Mouse (Mus musculus) CH12.LX (cell line): ENCODE results near the gene Gm30302. TPM values are rescaled to one million over a fixed set of nuclear protein-coding genes. Genes with fewer than 3 reads are reported as not detected.

ENCODE experiments used
- DNase-seq: peaks from one replicate; pipeline ENCODE4 v3.0.0-alpha.2; 2013; ENCODE audit errors: extremely low read depth
- H3K27ac ChIP-seq: 2 replicates; pipeline ENCODE4 v1.5.1; 2012; ENCODE audit warnings: low read depth, mild to moderate bottlenecking, control low read depth, moderate library complexity; ENCODE audit not compliant: insufficient read depth
- H3K27me3 ChIP-seq: replicated peaks from 2 replicates; pipeline ENCODE3; 2012; ENCODE audit warnings: inconsistent platforms
- H3K36me3 ChIP-seq, 2 experiments: replicated peaks in 1 of 2; 2 replicates each; pipeline versions ENCODE3 to v1.6.1; 2012; ENCODE audit warnings: inconsistent platforms in 1 of 2, low read length in 1 of 2, mild to moderate bottlenecking in 1 of 2, mixed read lengths in 1 of 2, moderate library complexity in 1 of 2; ENCODE audit not compliant: control insufficient read depth in 1 of 2, insufficient read depth in 1 of 2
- H3K4me1 ChIP-seq, 2 experiments: 2 replicates each; pipeline ENCODE4 v1.6.1; 2012; ENCODE audit warnings: inconsistent platforms in 1 of 2, moderate library complexity in 1 of 2; ENCODE audit not compliant: insufficient read depth in 2 of 2, control insufficient read depth in 1 of 2
- H3K4me2 ChIP-seq: 2 replicates; pipeline ENCODE4 v1.6.1; 2012; ENCODE audit warnings: low read depth, mild to moderate bottlenecking, control low read depth; ENCODE audit not compliant: poor library complexity, insufficient read depth, severe bottlenecking
- H3K4me3 ChIP-seq, 3 experiments: fragments of 150-350 bp in 1 of 3; sonication (generic) in 1 of 3; replicated peaks in 1 of 3; 2 replicates each; pipeline versions ENCODE3 to v1.5.1; 2011 to 2012; ENCODE audit warnings: low read depth in 2 of 3, low read length in 2 of 3, mild to moderate bottlenecking in 2 of 3, moderate library complexity in 2 of 3, control low read depth in 1 of 3, improper control_type of control experiment in 1 of 3, inconsistent platforms in 1 of 3, mixed read lengths in 1 of 3; ENCODE audit not compliant: poor library complexity in 1 of 3
- H3K79me2 ChIP-seq: replicated peaks from 2 replicates; pipeline ENCODE4 v1.6.1; 2012; ENCODE audit warnings: mild to moderate bottlenecking, moderate library complexity; ENCODE audit not compliant: control insufficient read depth, poor library complexity, insufficient read depth, severe bottlenecking; ENCODE audit errors: extremely low read depth
- H3K9ac ChIP-seq: 2 replicates; pipeline ENCODE4 v1.6.1; 2012; ENCODE audit warnings: low read depth, mild to moderate bottlenecking, control low read depth, moderate library complexity; ENCODE audit not compliant: insufficient read depth
- H3K9me3 ChIP-seq: replicated peaks from 2 replicates; pipeline ENCODE3; 2012; ENCODE audit warnings: low read length, inconsistent platforms, mixed read lengths
- BHLHE40 ChIP-seq: IDR thresholded peaks from 2 replicates; pipeline ENCODE4 v1.6.1; 2011; ENCODE audit warnings: mild to moderate bottlenecking, low read depth, low read length, improper control_type of control experiment
- CHD2 ChIP-seq: IDR thresholded peaks from 2 replicates; pipeline ENCODE4 v1.6.1; 2011; ENCODE audit warnings: low read length, improper control_type of control experiment
- CTCF ChIP-seq, 2 experiments: IDR thresholded peaks in 1 of 2; conservative IDR thresholded peaks in 1 of 2; 2 replicates each; pipeline ENCODE4 v1.5.1; 2011 to 2012; ENCODE audit warnings: low read depth in 2 of 2, low read length in 2 of 2, improper control_type of control experiment in 1 of 2, inconsistent platforms in 1 of 2, mild to moderate bottlenecking in 1 of 2, moderate library complexity in 1 of 2
- HCFC1 ChIP-seq: IDR thresholded peaks from 2 replicates; pipeline ENCODE4 v1.6.1; 2012; ENCODE audit warnings: low read depth, mild to moderate bottlenecking, inconsistent platforms, low read length, improper control_type of control experiment
- JUN ChIP-seq: IDR thresholded peaks from 2 replicates; pipeline ENCODE4 v1.6.1; 2011; ENCODE audit warnings: low read depth, mild to moderate bottlenecking, low read length, improper control_type of control experiment, moderate library complexity; ENCODE audit not compliant: insufficient read depth
- JUND ChIP-seq: conservative IDR thresholded peaks from 2 replicates; pipeline ENCODE4 v1.6.1; 2011; ENCODE audit warnings: low read depth, low read length, improper control_type of control experiment
- KAT2A ChIP-seq: IDR thresholded peaks from 2 replicates; pipeline ENCODE4 v1.6.1; 2012; ENCODE audit warnings: low read length, improper control_type of control experiment, inconsistent platforms; ENCODE audit not compliant: insufficient replicate concordance
- MAFK ChIP-seq: IDR thresholded peaks from 2 replicates; pipeline ENCODE4 v1.6.1; 2011; ENCODE audit warnings: low read length, improper control_type of control experiment; ENCODE audit not compliant: insufficient replicate concordance
- MAZ ChIP-seq: IDR thresholded peaks from 2 replicates; pipeline ENCODE4 v1.6.1; 2012; ENCODE audit warnings: low read depth, mild to moderate bottlenecking, inconsistent platforms, low read length, improper control_type of control experiment, moderate library complexity
- MXI1 ChIP-seq: IDR thresholded peaks from 2 replicates; pipeline ENCODE4 v1.6.1; 2011; ENCODE audit warnings: mild to moderate bottlenecking, low read depth, low read length, improper control_type of control experiment
- NELFE ChIP-seq: IDR thresholded peaks from 2 replicates; pipeline ENCODE4 v1.6.1; 2011; ENCODE audit warnings: low read depth, low read length, improper control_type of control experiment
- NRF1 ChIP-seq: IDR thresholded peaks from 2 replicates; pipeline ENCODE4 v1.6.1; 2014; ENCODE audit warnings: low read depth, mild to moderate bottlenecking, inconsistent platforms, low read length, improper control_type of control experiment, moderate library complexity
- RCOR1 ChIP-seq: conservative IDR thresholded peaks from 2 replicates; pipeline ENCODE4 v1.6.1; 2012; ENCODE audit warnings: low read depth, mild to moderate bottlenecking, inconsistent platforms, low read length, improper control_type of control experiment
- UBTF ChIP-seq: IDR thresholded peaks from 2 replicates; pipeline ENCODE4 v1.6.1; 2012; ENCODE audit warnings: low read depth, mild to moderate bottlenecking, inconsistent platforms, low read length, improper control_type of control experiment, moderate library complexity
- USF1 ChIP-seq: IDR thresholded peaks from 2 replicates; pipeline ENCODE4 v1.6.1; 2014; ENCODE audit warnings: low read depth, mild to moderate bottlenecking, inconsistent platforms, low read length, improper control_type of control experiment
- ZNF384 ChIP-seq: IDR thresholded peaks from 2 replicates; pipeline ENCODE4 v1.6.1; 2012; ENCODE audit warnings: low read depth, low read length, improper control_type of control experiment, inconsistent platforms
- dilution Hi-C: fragments of 300-500 bp; cut with MboI; formaldehyde crosslinking; loops from 2 replicates; pipeline ENCODE4 v1.14.3; 2020; ENCODE audit warnings: low sequenced_read_pairs; ENCODE audit not compliant: extremely low pct_unique_long_range_greater_than_20kb, extremely low pct_ligation_motif_present
- in situ Hi-C: fragments of 300-500 bp; cut with MboI; formaldehyde crosslinking; loops from 3 replicates; pipeline ENCODE4 v1.14.3; 2019; ENCODE audit warnings: low sequenced_read_pairs, low pct_ligation_motif_present, low pct_unique_long_range_greater_than_20kb, mixed read lengths
- polyA plus RNA-seq: library from polyadenylated mRNA; unstranded; fragments of >175 nt; gene quantifications from 2 replicates; pipeline ENCODE4 v1.2.1, GENCODE M21; 2012; ENCODE audit warnings: low read depth; ENCODE audit not compliant: insufficient read length
- total RNA-seq, 2 experiments: library from RNA; depleted of rRNA; stranded (reverse); fragments of 300-350 nt in 1 of 2; fragments of >200 nt in 1 of 2; gene quantifications; 2 replicates each; pipeline ENCODE4 v1.2.3; 2012 to 2014

The Gm30302 gene
- total and polyA plus RNA-seq, 3 experiments, result not detected

GRCm38 (mm10) chr13:49766269-49766668, 32.5 kb downstream of the Gm30302 start:
- Histone ChIP-seq H3K4me2 (no peak overlapping the region), H3K27me3 (no peaks in the 10 kb centered on the region), H3K9ac (no peak overlapping the region), H3K4me3 (no peak overlapping the region), H3K4me1 (peaks cover 0 to 9% of the 10 kb centered on the region in 2 experiments; a peak in 2 of 4 replicates), H3K27ac (no peak overlapping the region), H3K9me3 (no peaks in the 10 kb centered on the region), H3K36me3 (no peaks in the 10 kb centered on the region), H3K79me2 (no peaks in the 10 kb centered on the region)
- DNase-seq, result no peak
- in situ Hi-C loops, result no loop called here
- TF ChIP-seq UBTF (no peak), MAZ (no peak), JUN (no peak), JUND (no peak), USF1 (no peak), CHD2 (no peak), NELFE (no peak), CTCF (conservative IDR thresholded peaks at IDR 0.05 in 1 of 2, IDR thresholded peaks at IDR 0.05 in 1 of 2; ENCODE audit: low read depth in 2 of 2, low read length in 2 of 2) (no peak), MAFK (no peak), NRF1 (no peak), HCFC1 (no peak), BHLHE40 (no peak)
- dilution Hi-C loops, result no loop called here

DNA sequence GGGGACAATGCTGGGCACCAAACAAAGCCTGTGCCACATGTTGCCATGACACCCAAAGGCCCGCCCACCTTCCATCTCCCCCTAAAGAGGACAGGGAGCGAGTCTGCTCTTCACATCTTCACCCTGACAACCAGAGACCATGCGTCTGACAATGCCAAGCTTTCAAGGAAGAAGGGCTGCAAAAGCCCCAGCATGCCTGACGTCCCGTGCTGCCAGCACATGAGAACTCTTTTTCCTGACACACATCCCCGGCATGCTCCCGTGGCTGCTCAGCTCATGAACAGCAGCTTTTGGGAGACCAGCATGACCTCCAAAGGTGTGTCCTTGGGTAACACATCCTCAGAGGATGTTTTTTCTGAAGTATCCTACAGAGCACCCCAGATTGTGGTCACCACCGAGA, 33.5 kb downstream of the Gm30302 start:
- no peak overlapping the region for H3K9ac ChIP-seq
- H3K4me1 ChIP-seq, result peaks cover 0 to 9% of the 10 kb centered on the region in 2 experiments; a peak in 2 of 4 replicates
- in situ Hi-C loops, result no loop called here
- TF ChIP-seq NELFE (no peak), ZNF384 (no peak), MXI1 (no peak), CTCF (conservative IDR thresholded peaks at IDR 0.05 in 1 of 2, IDR thresholded peaks at IDR 0.05 in 1 of 2; ENCODE audit: low read depth in 2 of 2, low read length in 2 of 2) (no peak), KAT2A (no peak), RCOR1 (no peak)
- dilution Hi-C loops, result no loop called here
- H3K4me3 ChIP-seq, result no peak overlapping the region
- H3K27me3 ChIP-seq, result no peaks in the 10 kb centered on the region
- H3K36me3 ChIP-seq, result no peaks in the 10 kb centered on the region
- no peak overlapping the region for H3K4me2 ChIP-seq
- no peaks in the 10 kb centered on the region for H3K9me3 ChIP-seq
- H3K27ac ChIP-seq, result no peak overlapping the region
- H3K79me2 ChIP-seq, result no peaks in the 10 kb centered on the region
- DNase-seq, result no peak
